Mouse (Mus musculus): ENCODE measurements at regions not wholly inside any gene's neighbourhood (a gene's known extent, or its start where the extent isn't known, plus 50 kb on each side); places are given as distances from the start of the nearest gene placed in this dataset.
A peak's percentile ranks its signal among the peaks of the same experiment; 100 is the strongest.
"Not testable (repeated sequence)": the region's sequence is repeated elsewhere in the genome, so short reads cannot be mapped to it uniquely, and the experiment has no call there.

DNA sequence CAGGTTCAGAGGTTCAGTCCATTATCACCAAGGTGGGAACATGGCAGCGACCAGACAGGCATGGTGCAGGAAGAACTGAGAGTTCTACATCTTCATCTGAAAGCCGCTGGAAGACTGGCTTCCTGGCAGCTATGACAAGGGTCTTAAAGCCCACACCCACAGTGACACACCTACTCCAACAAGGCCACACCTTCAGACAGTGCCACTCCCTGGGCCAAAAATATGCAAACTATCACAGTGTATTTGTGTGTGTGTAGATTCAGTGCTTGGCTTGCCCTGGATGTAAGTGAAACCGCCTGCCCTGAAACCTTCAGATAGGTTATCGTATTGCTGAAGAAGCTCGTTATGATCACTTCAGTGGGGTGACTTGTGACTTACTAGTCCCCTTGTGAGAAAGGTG lies 151.3 kb downstream of the Kcnrg start:
- DNase-seq (ENCODE audit: low read depth), result no peak
- TF ChIP-seq CTCF (IDR thresholded peaks at IDR 0.05; ENCODE audit: borderline replicate concordance, extremely low read depth, insufficient read depth, insufficient read length) (no peak), POLR2A (IDR thresholded peaks at IDR 0.05; ENCODE audit: borderline replicate concordance, extremely low read depth, insufficient read depth, insufficient read length, poor library complexity, severe bottlenecking) (no peak)

DNA sequence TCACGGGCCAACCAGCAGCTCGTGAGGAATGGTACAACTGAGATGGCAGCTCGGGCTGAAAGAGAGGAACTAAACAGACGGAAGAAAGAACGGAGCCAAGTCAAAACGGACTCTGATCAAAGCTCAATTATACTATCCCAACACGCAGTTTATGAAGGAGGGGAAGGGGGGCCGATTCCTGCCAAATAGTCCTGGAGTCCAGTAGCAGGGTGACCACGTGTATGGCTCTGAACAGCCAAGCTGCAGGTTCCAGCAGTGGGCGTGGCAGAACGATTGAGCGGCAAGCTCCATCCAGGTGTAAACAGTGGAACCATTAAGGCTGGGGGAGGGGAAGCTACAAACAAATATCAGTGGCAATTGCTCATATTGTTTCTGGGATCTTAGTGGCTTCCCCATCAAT lies 152.9 kb downstream of the Kcnrg start:
- DNase-seq (ENCODE audit: low read depth), result not testable (repeated sequence)

DNA sequence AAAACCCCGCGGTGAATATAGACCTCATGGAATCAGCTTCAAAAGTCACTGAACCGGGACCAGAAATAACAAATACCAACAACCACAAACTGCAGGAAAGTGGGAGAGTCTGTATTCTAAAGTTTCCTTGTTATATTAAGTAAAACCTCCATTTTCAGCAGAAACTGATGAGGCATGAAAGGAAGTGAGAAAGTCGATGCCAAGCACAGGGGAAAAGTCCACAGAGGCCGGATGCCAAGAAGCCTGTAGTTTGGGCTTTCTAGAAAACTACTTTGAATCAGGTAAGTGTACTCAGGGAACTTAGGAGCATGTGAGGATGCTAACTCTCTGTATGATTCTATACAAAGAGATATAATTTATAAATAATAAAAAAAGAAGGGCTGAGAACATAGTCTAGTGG lies 154.8 kb downstream of the Kcnrg start:
- no peak for DNase-seq (ENCODE audit: low read depth)
- TF ChIP-seq POLR2A (IDR thresholded peaks at IDR 0.05; ENCODE audit: borderline replicate concordance, extremely low read depth, insufficient read depth, insufficient read length, poor library complexity, severe bottlenecking) (no peak), CTCF (IDR thresholded peaks at IDR 0.05; ENCODE audit: borderline replicate concordance, extremely low read depth, insufficient read depth, insufficient read length) (no peak)

DNA sequence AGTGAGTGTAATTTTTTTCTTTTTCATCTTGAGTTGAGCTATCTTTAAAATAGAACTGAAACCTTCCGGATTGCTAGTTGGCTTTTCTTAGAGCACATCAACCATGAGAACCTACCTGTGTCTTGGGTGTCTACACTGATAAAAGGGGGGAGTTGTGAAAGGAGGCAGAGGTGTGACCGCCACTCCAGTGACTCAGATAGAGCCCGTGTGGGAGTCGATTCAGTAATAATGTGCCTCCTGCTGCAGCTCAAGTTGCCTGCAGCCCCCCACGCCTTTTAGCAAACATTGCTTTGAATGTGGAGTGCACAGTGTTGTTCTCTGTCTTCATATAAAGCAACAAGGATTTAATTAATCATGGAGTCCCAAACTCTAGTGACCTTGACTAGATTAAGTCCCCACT lies 162.6 kb downstream of the Kcnrg start:
- no peak for DNase-seq (ENCODE audit: low read depth)
- no peak for TF ChIP-seq CTCF (IDR thresholded peaks at IDR 0.05; ENCODE audit: borderline replicate concordance, extremely low read depth, insufficient read depth, insufficient read length)
- TF ChIP-seq POLR2A (IDR thresholded peaks at IDR 0.05; ENCODE audit: borderline replicate concordance, extremely low read depth, insufficient read depth, insufficient read length, poor library complexity, severe bottlenecking), result no peak

DNA sequence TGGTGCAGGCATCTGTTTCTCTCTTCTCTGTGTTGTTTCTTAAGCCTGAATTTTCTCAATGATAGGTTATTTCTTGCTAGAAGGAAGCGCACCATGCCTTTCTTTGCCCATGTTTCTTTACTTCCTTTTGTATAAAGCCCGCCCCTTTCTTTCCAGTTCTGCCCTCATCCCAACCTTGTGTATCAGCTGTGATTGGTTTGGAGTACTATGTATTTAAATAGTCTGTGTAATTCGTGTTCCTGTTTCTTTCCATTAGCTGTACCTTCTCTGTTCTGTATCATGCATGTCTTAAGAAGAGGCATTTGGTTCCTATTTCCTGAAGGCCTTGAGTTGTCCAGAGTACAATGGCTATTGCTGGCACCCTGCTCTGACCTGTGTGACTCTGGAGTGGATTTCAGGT lies 166.9 kb downstream of the Kcnrg start:
- DNase-seq (ENCODE audit: low read depth), result no peak
- TF ChIP-seq POLR2A (IDR thresholded peaks at IDR 0.05; ENCODE audit: borderline replicate concordance, extremely low read depth, insufficient read depth, insufficient read length, poor library complexity, severe bottlenecking), result no peak
- no peak for TF ChIP-seq CTCF (IDR thresholded peaks at IDR 0.05; ENCODE audit: borderline replicate concordance, extremely low read depth, insufficient read depth, insufficient read length)

DNA sequence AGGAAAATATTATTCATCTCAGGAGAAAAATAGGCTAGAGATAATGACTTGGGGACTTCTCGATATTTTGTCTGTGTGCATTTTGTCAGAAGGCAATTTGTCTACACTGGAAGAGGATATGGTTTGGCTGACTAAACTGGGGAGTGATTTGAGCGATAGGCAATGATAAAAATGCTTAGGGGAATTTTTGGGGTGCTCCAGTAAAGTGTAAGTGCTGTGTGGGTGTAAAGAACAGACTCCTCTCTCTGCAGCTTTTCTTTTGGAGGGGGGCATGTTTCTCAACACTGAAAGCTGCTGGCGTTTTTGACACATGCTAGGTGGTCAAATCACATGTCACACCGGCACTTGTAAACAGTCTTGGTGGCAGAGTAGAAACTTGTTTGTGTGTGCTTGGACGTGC lies 171.4 kb downstream of the Kcnrg start:
- TF ChIP-seq POLR2A (IDR thresholded peaks at IDR 0.05; ENCODE audit: borderline replicate concordance, extremely low read depth, insufficient read depth, insufficient read length, poor library complexity, severe bottlenecking) (no peak), CTCF (IDR thresholded peaks at IDR 0.05; ENCODE audit: borderline replicate concordance, extremely low read depth, insufficient read depth, insufficient read length) (no peak)
- no peak for DNase-seq (ENCODE audit: low read depth)

DNA sequence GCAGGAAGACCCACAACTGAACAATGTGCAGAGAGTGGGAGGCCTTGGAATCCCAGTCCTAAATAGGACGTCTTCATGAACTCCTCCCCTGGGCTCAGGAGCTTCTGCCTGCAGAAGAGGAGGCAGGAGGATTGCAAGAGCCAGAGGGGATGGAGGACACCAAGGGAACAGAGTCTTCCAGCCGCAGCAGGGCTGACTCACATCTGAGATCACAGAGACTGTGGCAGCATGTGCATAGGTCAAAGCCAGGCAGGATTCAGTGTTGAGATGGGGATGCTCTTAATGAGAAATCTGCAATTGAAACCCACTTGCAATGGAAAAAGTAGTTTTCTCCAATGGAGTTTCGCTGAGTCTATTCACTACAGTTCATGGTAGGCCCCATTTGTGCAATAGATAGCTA lies 175.9 kb downstream of the Kcnrg start:
- DNase-seq (ENCODE audit: low read depth), result no peak
- TF ChIP-seq POLR2A (IDR thresholded peaks at IDR 0.05; ENCODE audit: borderline replicate concordance, extremely low read depth, insufficient read depth, insufficient read length, poor library complexity, severe bottlenecking) (no peak), CTCF (IDR thresholded peaks at IDR 0.05; ENCODE audit: borderline replicate concordance, extremely low read depth, insufficient read depth, insufficient read length) (no peak)

DNA sequence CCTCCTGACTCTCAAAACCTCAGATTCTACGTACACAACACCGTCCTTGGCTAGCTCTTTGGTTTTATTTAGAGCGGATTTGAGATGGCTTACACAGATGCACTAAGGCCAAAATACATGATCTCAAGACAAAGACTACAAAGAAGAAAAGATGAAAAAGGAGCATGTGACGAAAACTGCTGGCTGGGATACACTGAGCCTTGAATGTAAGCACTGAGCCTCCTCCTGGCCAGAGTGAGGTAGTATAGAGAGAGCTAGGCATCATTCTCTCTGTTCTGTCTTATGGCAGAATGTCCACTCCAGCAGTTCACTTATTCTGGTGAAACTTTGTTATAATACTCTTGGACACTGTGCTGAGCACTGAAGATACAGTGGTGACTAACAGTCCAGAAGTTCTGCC lies 177.4 kb downstream of the Kcnrg start:
- no peak for TF ChIP-seq POLR2A (IDR thresholded peaks at IDR 0.05; ENCODE audit: borderline replicate concordance, extremely low read depth, insufficient read depth, insufficient read length, poor library complexity, severe bottlenecking)
- no peak for TF ChIP-seq CTCF (IDR thresholded peaks at IDR 0.05; ENCODE audit: borderline replicate concordance, extremely low read depth, insufficient read depth, insufficient read length)
- peak; percentile 20 for DNase-seq (ENCODE audit: low read depth)

DNA sequence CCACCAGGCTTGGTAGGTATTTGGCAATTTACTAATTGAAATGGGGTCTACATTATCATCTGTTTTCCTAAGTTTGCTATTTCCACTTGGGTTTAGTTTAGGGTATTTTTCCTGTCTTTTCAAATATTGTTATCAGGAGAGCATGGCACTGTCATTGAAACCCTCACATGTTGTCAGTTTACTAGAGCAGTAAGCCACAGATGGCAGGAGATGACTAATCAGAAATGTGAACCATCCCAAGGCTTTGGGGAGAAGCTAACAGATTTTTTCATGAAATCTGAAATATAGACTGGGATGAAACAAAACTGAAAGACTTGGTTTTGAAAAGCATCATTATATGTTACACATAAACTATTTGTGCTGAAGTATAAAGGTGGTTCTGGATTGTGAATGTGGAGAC lies 178.8 kb downstream of the Kcnrg start:
- TF ChIP-seq CTCF (IDR thresholded peaks at IDR 0.05; ENCODE audit: borderline replicate concordance, extremely low read depth, insufficient read depth, insufficient read length) (no peak), POLR2A (IDR thresholded peaks at IDR 0.05; ENCODE audit: borderline replicate concordance, extremely low read depth, insufficient read depth, insufficient read length, poor library complexity, severe bottlenecking) (no peak)
- DNase-seq (ENCODE audit: low read depth), result no peak

DNA sequence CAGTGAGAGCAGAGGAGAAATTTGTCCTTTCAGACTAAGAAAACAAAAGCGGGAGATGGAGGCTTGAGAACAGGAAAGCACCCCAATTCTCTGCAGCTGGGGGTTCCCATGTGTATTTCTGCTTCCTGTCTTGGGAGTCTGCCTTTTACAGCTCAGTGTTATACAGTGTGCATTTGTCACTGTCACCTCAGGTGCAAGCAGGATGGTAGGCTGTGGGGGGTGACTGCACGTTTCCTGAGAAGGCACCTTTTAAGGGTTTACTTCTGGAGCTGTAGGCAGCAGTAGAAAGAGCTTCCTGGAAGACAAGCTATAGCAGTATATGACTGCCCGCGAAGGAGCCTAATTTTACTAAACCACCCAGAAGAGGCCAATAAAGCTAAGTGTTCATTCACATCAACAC lies 180.5 kb downstream of the Kcnrg start:
- TF ChIP-seq POLR2A (IDR thresholded peaks at IDR 0.05; ENCODE audit: borderline replicate concordance, extremely low read depth, insufficient read depth, insufficient read length, poor library complexity, severe bottlenecking), result no peak
- no peak for TF ChIP-seq CTCF (IDR thresholded peaks at IDR 0.05; ENCODE audit: borderline replicate concordance, extremely low read depth, insufficient read depth, insufficient read length)

DNA sequence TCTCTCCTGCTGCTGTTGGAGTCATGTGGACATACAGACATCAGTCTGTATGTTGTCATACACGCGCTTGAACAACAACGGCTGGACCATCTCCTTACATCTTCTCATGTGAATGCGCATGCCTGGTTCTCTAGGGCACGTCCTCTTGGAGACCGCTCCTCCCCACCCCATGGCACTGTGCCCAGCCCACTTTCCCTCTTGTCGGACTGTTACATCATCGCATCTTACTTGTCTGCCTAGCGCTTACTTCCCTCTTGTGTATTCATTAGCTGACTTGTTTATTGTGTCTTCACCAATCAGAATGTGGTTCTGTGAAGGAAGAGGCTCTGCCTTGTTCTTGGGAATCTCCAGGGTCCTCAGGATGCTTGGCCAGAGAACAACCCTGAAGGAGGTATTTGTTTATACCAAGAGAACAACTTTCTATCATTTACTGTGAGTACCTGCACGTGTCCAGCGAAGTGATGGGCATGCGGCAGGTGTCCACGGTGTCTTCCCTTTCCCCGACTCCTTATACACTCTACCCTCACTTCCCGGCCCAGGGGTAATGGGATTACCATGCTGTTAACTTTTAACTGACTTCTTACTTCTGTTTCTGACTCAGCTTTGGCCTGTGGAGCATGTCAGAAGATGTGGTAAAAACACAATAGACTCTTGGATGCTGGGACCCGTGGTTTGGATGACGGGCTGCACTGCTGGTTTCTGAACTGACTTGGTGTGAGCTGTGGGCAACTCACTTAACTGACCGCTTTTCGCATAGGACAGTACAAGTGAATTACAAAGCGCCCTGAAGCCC lies 181.9 kb downstream of the Kcnrg start:
- TF ChIP-seq POLR2A (IDR thresholded peaks at IDR 0.05; ENCODE audit: borderline replicate concordance, extremely low read depth, insufficient read depth, insufficient read length, poor library complexity, severe bottlenecking) (no peak), CTCF (IDR thresholded peaks at IDR 0.05; ENCODE audit: borderline replicate concordance, extremely low read depth, insufficient read depth, insufficient read length) (no peak)
- DNase-seq (ENCODE audit: low read depth), result peak; percentile 52

More for the DNA sequence above, 180.5 kb downstream of the Kcnrg start:
- no peak for DNase-seq (ENCODE audit: low read depth)

DNA sequence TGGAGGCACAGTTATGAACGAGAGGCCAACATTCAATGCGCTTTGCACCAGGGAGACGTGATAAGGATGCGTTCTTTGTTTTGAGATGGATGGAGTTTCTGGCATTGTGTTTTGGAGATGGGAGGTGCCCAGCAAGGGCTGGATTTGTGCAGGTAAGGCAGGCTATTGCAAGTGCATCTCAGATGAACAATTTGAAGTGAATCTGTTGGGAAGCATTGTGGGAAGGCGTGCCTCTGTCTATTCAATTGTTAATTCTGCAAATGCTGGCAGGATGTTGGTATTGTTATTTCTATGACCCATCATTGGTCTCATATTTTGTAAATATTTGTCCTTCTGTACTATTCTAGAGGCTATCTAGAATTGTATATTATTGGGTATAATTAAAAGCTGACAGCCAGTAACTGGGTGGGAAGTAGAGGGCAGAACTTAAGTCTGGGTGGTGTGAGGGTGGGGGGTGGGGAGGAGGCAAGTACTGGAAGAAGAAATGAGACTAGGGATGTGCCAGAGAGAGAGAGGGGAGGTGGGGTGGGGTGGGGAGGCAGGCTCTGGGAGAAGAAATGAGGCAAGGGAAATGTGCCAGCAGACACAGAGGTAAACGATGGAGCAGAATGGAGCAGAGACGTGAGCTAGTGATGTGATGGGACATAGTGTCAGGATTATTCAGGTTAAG lies 188.9 kb downstream of the Kcnrg start:
- DNase-seq (ENCODE audit: low read depth), result no peak
- TF ChIP-seq CTCF (IDR thresholded peaks at IDR 0.05; ENCODE audit: borderline replicate concordance, extremely low read depth, insufficient read depth, insufficient read length) (no peak), POLR2A (IDR thresholded peaks at IDR 0.05; ENCODE audit: borderline replicate concordance, extremely low read depth, insufficient read depth, insufficient read length, poor library complexity, severe bottlenecking) (no peak)

All from brain, embryonic 14.5 days (tissue).